Mouse (Mus musculus) adrenal gland, postnatal 4 days (tissue): ENCODE results near the gene Krt1. TPM values are rescaled to one million over a fixed set of nuclear protein-coding genes. Genes with fewer than 3 reads are reported as not detected.

Experiments used
- DNase-seq, 2 experiments: peaks; one replicate each; pipeline ENCODE4 v3.0.0; 2021 to 2022; ENCODE audit warnings: low spot score in 2 of 2, mixed read lengths in 2 of 2
- microRNA-seq: library from miRNA; unstranded; fragments of <30 nt; microRNA quantifications from one replicate; pipeline ENCODE4 v1.2.0, GENCODE M21; 2021
- total RNA-seq, 2 experiments: library from RNA; stranded (reverse); gene quantifications; 2 replicates each; pipeline ENCODE4 v1.2.3; 2021

Gene Krt1
- total RNA-seq, 2 experiments from 2014 or later = 0.39 to 0.45 TPM

GRCm38 (mm10) chr15:101817875-101818274 lies 32.7 kb downstream of the Krt1 start, which contains the start of gene Krt2:
Gene Krt2, minus strand, starts transcription at chr15:101818169.
- no peak for DNase-seq

- DNase-seq = no peak
Observed at GRCm38 (mm10) chr15:101803052-101803822, 47.4 kb downstream of the Krt1 start.

- DNase-seq = no peak
Observed at GRCm38 (mm10) chr15:101802296-101802835, 48.2 kb downstream of the Krt1 start, which contains the start of gene Krt73. Gene Krt73, minus strand, starts transcription at chr15:101802346.

Small RNA genes within 50 kb of the gene (microRNA-seq; reads per million reads assigned to microRNA genes)
- not detected for gene Gm44356

Other genes with a start within 250 kb of the Krt1 start
- not detected for gene Gm5414, start 222.6 kb downstream of the Krt1 start, total RNA-seq
- not detected for gene Gm5478, start 203.4 kb downstream of the Krt1 start, total RNA-seq
- gene Krt6b, start 170.5 kb downstream of the Krt1 start, total RNA-seq = not detected
- not detected for gene Krt6a, start 156.5 kb downstream of the Krt1 start, total RNA-seq
- gene Krt5, start 137.9 kb downstream of the Krt1 start, total RNA-seq = not detected
- not detected for gene Krt71, start 107.7 kb downstream of the Krt1 start, total RNA-seq
- gene Krt72, start 64.3 kb downstream of the Krt1 start, total RNA-seq = not detected
- not detected for gene Krt73, start 48.4 kb downstream of the Krt1 start, total RNA-seq
- not detected for gene Krt2, start 32.6 kb downstream of the Krt1 start, total RNA-seq
- not detected for gene Krt77, start 18.9 kb upstream of the Krt1 start, total RNA-seq
- gene Krt76, start 42.1 kb upstream of the Krt1 start, total RNA-seq = not detected
- not detected for gene Krt4, start 73.9 kb upstream of the Krt1 start, total RNA-seq
- 1 to 10 TPM; 1.2 to 1.4 TPM for gene Krt79, start 89.5 kb upstream of the Krt1 start, total RNA-seq
- gene Krt78, start 103.5 kb upstream of the Krt1 start, total RNA-seq = not detected
- gene Krt8, start 153.7 kb upstream of the Krt1 start, total RNA-seq = 10 to 100 TPM; 18.8 TPM
- gene Krt18, start 177.4 kb upstream of the Krt1 start, total RNA-seq = 10 to 100 TPM; 17.3 to 22.9 TPM
- 100 to 1,000 TPM; 352 to 356 TPM for gene Eif4b, start 223.0 kb upstream of the Krt1 start, total RNA-seq
- 10 to 100 TPM; 60.9 to 63.6 TPM for gene Tns2, start 249.6 kb upstream of the Krt1 start, total RNA-seq